Mouse (Mus musculus) hematopoietic stem cell, adult 5-6 weeks (primary cell): ENCODE measurements around the gene 4933406M09Rik. TPM values are rescaled to one million over a fixed set of nuclear protein-coding genes. Genes with fewer than 3 reads are reported as not detected.

Experiments
- ATAC-seq, 2 experiments: fragments of 125-278 bp in 1 of 2; replicated peaks in 1 of 2; 2 replicates each; pipeline ENCODE4 v1.8.0; 2016 to 2017; ENCODE audit warnings: inconsistent platforms in 2 of 2, mild to moderate bottlenecking in 2 of 2, moderate number of reproducible peaks in 2 of 2, low read depth in 1 of 2, moderate TSS enrichment in 1 of 2; ENCODE audit not compliant: low FRiP score in 2 of 2, poor library complexity in 2 of 2, severe bottlenecking in 2 of 2, insufficient read depth in 1 of 2, low TSS enrichment in 1 of 2
- total RNA-seq: library from RNA; stranded (forward); fragments of 172-1452, 232-1000 nt; gene quantifications from 2 replicates; pipeline ENCODE4 v1.2.3, GENCODE M21; 2017

The 4933406M09Rik gene
- total RNA-seq, 1 experiment from 2014 or later = not detected

- peak in 1 of 2 experiments; percentile 5; a peak in 1 of 4 replicates for ATAC-seq
These were observed 28.9 kb downstream of the 4933406M09Rik start for GRCm38 (mm10) chr1:134414501-134415167.

- peak; percentile 95 to 99 for ATAC-seq
These were observed 29.6 kb downstream of the 4933406M09Rik start, which contains the start of gene Adipor1 for GRCm38 (mm10) chr1:134415168-134415831. Adipor1 (plus strand) TSS chr1:134415378.

- ATAC-seq = no peak
These were observed 32.8 kb downstream of the 4933406M09Rik start for GRCm38 (mm10) chr1:134418414-134418975.

- ATAC-seq = no peak
These were observed 33.4 kb downstream of the 4933406M09Rik start for GRCm38 (mm10) chr1:134419176-134419575.

GRCm38 (mm10) chr1:134419751-134420458 lies 34.2 kb downstream of the 4933406M09Rik start:
- peak; percentile 30 to 54; a peak in 1 of 4 replicates for ATAC-seq

- no peak for ATAC-seq
These were observed 38.2 kb downstream of the 4933406M09Rik start for GRCm38 (mm10) chr1:134423911-134424310.

- ATAC-seq = peak in 1 of 2 experiments; percentile 24; a peak in 1 of 4 replicates
These were observed 40.5 kb downstream of the 4933406M09Rik start for GRCm38 (mm10) chr1:134426289-134426688.

GRCm38 (mm10) chr1:134433002-134433401 lies 47.3 kb downstream of the 4933406M09Rik start:
- no peak for ATAC-seq

GRCm38 (mm10) chr1:134433473-134433872 lies 47.7 kb downstream of the 4933406M09Rik start:
- no peak for ATAC-seq

- ATAC-seq = peak; percentile 68 to 92; a peak in 3 of 4 replicates
These were observed 49.7 kb downstream of the 4933406M09Rik start for GRCm38 (mm10) chr1:134435414-134435813.

- ATAC-seq = no peak
These were observed 54.7 kb downstream of the 4933406M09Rik start for GRCm38 (mm10) chr1:134440437-134440836.

Other genes starting within 250 kb of the 4933406M09Rik start
- gene Chil1, start 203.8 kb upstream of the 4933406M09Rik start, total RNA-seq = 16.0 and 55.2 TPM in 2 replicates
- not detected in 2 replicates for gene Mybph, start 192.5 kb upstream of the 4933406M09Rik start, total RNA-seq
- 0.13 and 0.15 TPM in 2 replicates for gene Adora1, start 150.5 kb upstream of the 4933406M09Rik start, total RNA-seq
- not detected in 2 replicates for gene Myog, start 96.0 kb upstream of the 4933406M09Rik start, total RNA-seq
- gene Ppfia4, start 53.0 kb upstream of the 4933406M09Rik start, total RNA-seq = 0.50 and 0.88 TPM in 2 replicates
- 44.3 and 84.2 TPM in 2 replicates for gene Tmem183a, start 24.0 kb upstream of the 4933406M09Rik start, total RNA-seq
- 22.0 and 27.3 TPM in 2 replicates for gene Cyb5r1, start 19.6 kb downstream of the 4933406M09Rik start, total RNA-seq
- 49.1 and 55.6 TPM in 2 replicates for gene Adipor1, start 29.4 kb downstream of the 4933406M09Rik start, total RNA-seq
- gene Klhl12, start 69.6 kb downstream of the 4933406M09Rik start, total RNA-seq = 21.6 and 29.2 TPM in 2 replicates
- gene Rabif, start 108.7 kb downstream of the 4933406M09Rik start, total RNA-seq = 20.3 and 22.4 TPM in 2 replicates
- gene Mgat4e, start 163.7 kb downstream of the 4933406M09Rik start, total RNA-seq = 0.60 TPM in 1 of 2 replicates, not detected in the other
- 38.2 and 57.5 TPM in 2 replicates for gene Kdm5b, start 174.2 kb downstream of the 4933406M09Rik start, total RNA-seq